Mouse (Mus musculus): ENCODE measurements around the gene Sri. TPM values are rescaled to one million over a fixed set of nuclear protein-coding genes. Genes with fewer than 3 reads are reported as not detected.

Gene Sri
- polyA plus RNA-seq (2012; rRNA removed): 89.4 and 107 TPM in 2 replicates

DNA sequence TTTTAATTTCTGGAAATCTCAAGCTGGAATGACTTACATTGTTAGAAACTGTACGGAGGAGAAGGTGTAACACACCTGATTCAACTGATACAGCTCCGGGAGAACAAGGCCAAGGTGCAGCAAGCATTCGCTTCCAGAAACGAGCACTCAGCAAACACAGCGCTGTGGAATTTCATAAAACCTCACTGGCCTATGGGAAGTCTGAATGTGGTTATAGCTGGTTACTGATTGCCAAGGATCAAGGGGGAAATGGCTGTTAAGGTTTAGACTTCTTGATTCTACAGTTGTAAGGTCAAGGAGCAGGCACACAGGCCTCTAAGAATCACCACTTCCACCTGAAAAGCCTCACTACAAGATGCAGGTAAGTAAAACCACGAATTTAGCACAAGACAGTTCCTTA, at the start of gene Sri:
Gene Sri (plus strand): TSS at position 224 of the 400 bp plus-strand sequence.

Other genes with a start within 250 kb of the Sri start
- gene Steap4, start 85.6 kb upstream of the Sri start, polyA plus RNA-seq (2012; rRNA removed): 0.29 and 1.2 TPM in 2 replicates